Mouse (Mus musculus) E14TG2a.4 (cell line): ENCODE data around the gene Pigu.

ENCODE experiments used
- CTCF ChIP-seq: conservative IDR thresholded peaks from 2 replicates; pipeline ENCODE4 v1.5.1; 2014; ENCODE audit warnings: low read length
- NANOG ChIP-seq: IDR thresholded peaks from 2 replicates; pipeline ENCODE4 v1.6.1; 2014; ENCODE audit warnings: borderline replicate concordance, low read length, mixed read lengths
- POU5F1 ChIP-seq: IDR thresholded peaks from 2 replicates; pipeline ENCODE4 v1.6.1; 2014; ENCODE audit warnings: low read length, borderline replicate concordance

DNA sequence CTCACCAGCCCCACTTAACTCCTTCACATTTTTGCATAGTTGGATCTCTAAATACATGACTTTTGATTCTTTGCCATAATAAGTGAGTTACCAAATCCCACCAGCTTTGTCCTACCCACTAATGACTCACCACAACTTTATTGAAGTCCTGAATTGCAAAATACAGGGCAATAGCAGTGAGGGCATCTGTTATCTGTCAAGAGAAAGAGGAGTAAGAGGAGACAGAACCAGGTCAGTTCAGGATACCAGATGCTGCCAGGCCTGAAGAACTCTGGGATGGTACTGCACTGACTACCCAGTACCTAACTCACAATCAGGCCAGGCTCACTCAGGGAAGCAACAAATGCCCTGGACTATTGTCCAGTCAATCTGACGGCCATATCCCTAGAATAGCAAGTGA is 22.0 kb downstream of the Pigu start:
- TF ChIP-seq CTCF (no peak), NANOG (no peak), POU5F1 (no peak)
